ENCODE assay signal across 47 mouse cellular contexts in the genomic region with DNA sequence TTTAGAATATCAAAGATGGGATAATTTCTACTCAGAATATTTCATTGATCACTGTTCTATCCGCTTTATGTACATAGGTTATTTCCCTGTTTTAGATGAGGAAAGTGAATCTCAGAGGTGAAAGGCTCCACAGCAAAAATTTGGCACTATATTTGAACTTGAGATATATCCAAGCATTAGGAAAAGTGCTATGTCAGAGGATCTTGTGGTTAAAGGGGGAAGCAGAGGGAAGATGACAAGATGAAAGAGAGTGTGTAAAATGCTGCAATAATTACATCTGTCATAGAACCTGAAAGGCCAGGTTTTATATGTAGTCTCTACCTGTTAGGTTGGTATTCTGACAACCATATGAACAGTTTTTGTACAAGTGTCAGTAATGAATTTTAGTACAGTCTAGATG. TPM values are rescaled to one million over a fixed set of nuclear protein-coding genes. Genes with fewer than 3 reads are reported as not detected.
"Had no signal": no experiment of that assay in that cellular context is flagged by ENCODE, and none has a peak within 500 bp of the region (broad histone marks: within the 10 kb centered on the region; RNA-seq: fewer than 3 reads in every experiment).

No protein-coding gene starts in this region.

- H3K9me3 ChIP-seq: limb, embryonic 10.5 days; limb, embryonic 12.5 days; limb, embryonic 13.5 days; limb, embryonic 15.5 days; liver, embryonic 12.5 days; liver, embryonic 13.5 days; liver, embryonic 15.5 days; lung, embryonic 15.5 days; megakaryocyte, embryonic 14.5 days; midbrain, embryonic 10.5 days; midbrain, embryonic 12.5 days; midbrain, embryonic 13.5 days; midbrain, embryonic 15.5 days; neural tube, embryonic 12.5 days had no signal

- DNase-seq: left cerebral cortex, postnatal 4 days; liver; liver, embryonic 13.5 days; liver, postnatal 0 days; lung, adult 18-20 months; lung, adult 2 months; lung, embryonic 14.5 days; lung, postnatal 10 days; lung, postnatal 14 days; lung, postnatal 36 days; lung, postnatal 4 days; midbrain, embryonic 14.5 days had no signal

- H3K4me1 ChIP-seq: limb, embryonic 10.5 days; limb, embryonic 12.5 days; limb, embryonic 13.5 days; limb, embryonic 15.5 days; liver, embryonic 12.5 days; liver, embryonic 13.5 days; liver, embryonic 15.5 days; lung, embryonic 15.5 days; midbrain, embryonic 10.5 days; midbrain, embryonic 12.5 days; midbrain, embryonic 13.5 days; midbrain, embryonic 15.5 days; neural tube, embryonic 12.5 days had no signal

- H3K27ac ChIP-seq: limb, embryonic 10.5 days; limb, embryonic 12.5 days; limb, embryonic 13.5 days; limb, embryonic 15.5 days; liver, embryonic 12.5 days; liver, embryonic 13.5 days; liver, embryonic 14.5 days; liver, embryonic 15.5 days; lung, embryonic 15.5 days; macrophage; midbrain, embryonic 10.5 days; midbrain, embryonic 12.5 days; midbrain, embryonic 13.5 days; midbrain, embryonic 15.5 days; neural tube, embryonic 12.5 days had no signal

- H3K36me3 ChIP-seq: limb, embryonic 10.5 days; limb, embryonic 12.5 days; limb, embryonic 13.5 days; limb, embryonic 15.5 days; liver, embryonic 12.5 days; liver, embryonic 13.5 days; liver, embryonic 15.5 days; lung, embryonic 15.5 days; midbrain, embryonic 10.5 days; midbrain, embryonic 12.5 days; midbrain, embryonic 13.5 days; midbrain, embryonic 15.5 days; neural tube, embryonic 12.5 days had no signal

- ATAC-seq: liver, embryonic 12.5 days; liver, postnatal 0 days; lung, postnatal 0 days; midbrain, embryonic 13.5 days; midbrain, embryonic 15.5 days; midbrain, embryonic 16.5 days had no signal

- H3K27me3 ChIP-seq: limb, embryonic 12.5 days; limb, embryonic 13.5 days; limb, embryonic 15.5 days; liver, embryonic 12.5 days; liver, embryonic 13.5 days; liver, embryonic 15.5 days; lung, embryonic 15.5 days; megakaryocyte, embryonic 14.5 days; midbrain, embryonic 12.5 days; midbrain, embryonic 13.5 days; midbrain, embryonic 15.5 days; neural tube, embryonic 12.5 days had no signal

- H3K9ac ChIP-seq: limb, embryonic 12.5 days; limb, embryonic 13.5 days; limb, embryonic 15.5 days; liver, embryonic 12.5 days; liver, embryonic 13.5 days; liver, embryonic 14.5 days; liver, embryonic 15.5 days; liver, postnatal 0 days; lung, embryonic 14.5 days; lung, embryonic 15.5 days; midbrain, embryonic 12.5 days; midbrain, embryonic 13.5 days; midbrain, embryonic 15.5 days; neural tube, embryonic 12.5 days had no signal

- H3K4me3 ChIP-seq: limb, embryonic 10.5 days; limb, embryonic 12.5 days; limb, embryonic 13.5 days; limb, embryonic 15.5 days; liver, embryonic 12.5 days; liver, embryonic 13.5 days; liver, embryonic 15.5 days; lung, embryonic 15.5 days; megakaryocyte, embryonic 14.5 days; midbrain, embryonic 10.5 days; midbrain, embryonic 12.5 days; midbrain, embryonic 13.5 days; midbrain, embryonic 15.5 days; myocyte; neural tube, embryonic 12.5 days had no signal

- H3K4me2 ChIP-seq: limb, embryonic 12.5 days; limb, embryonic 13.5 days; limb, embryonic 15.5 days; liver, embryonic 11.5 days; liver, embryonic 12.5 days; liver, embryonic 13.5 days; liver, embryonic 15.5 days; lung, embryonic 14.5 days; lung, embryonic 15.5 days; midbrain, embryonic 11.5 days; midbrain, embryonic 12.5 days; midbrain, embryonic 13.5 days; midbrain, embryonic 15.5 days; neural tube, embryonic 12.5 days had no signal

RNA-seq across cellular contexts. Expression of gene Rgs21, which starts 35.7 kb away (rescaled TPM):
- total RNA-seq: left cerebral cortex, postnatal 10 days; left cerebral cortex, postnatal 14 days; left cerebral cortex, postnatal 25 days; left cerebral cortex, postnatal 36 days; left cerebral cortex, postnatal 4 days; liver, adult 2 months; megakaryocyte progenitor cell, adult 5-6 weeks; megakaryocyte, adult 5-6 weeks; megakaryocyte-erythroid progenitor cell, adult 5-6 weeks; midbrain, postnatal 0 days; monocyte, adult 5-6 weeks had no signal
- polyA plus RNA-seq: limb, embryonic 10.5 days; limb, embryonic 11.5 days; limb, embryonic 12.5 days; limb, embryonic 13.5 days; limb, embryonic 14.5 days; limb, embryonic 15.5 days; liver, adult 2 months; liver, embryonic 11.5 days; liver, embryonic 12.5 days; liver, embryonic 13.5 days; liver, embryonic 14.5 days; liver, embryonic 15.5 days; liver, embryonic 16.5 days; liver, postnatal 0 days; lung, adult 2 months; lung, embryonic 14.5 days; lung, embryonic 15.5 days; lung, embryonic 16.5 days; lung, postnatal 0 days; macrophage; midbrain, embryonic 10.5 days; midbrain, embryonic 11.5 days; midbrain, embryonic 12.5 days; midbrain, embryonic 13.5 days; midbrain, embryonic 14.5 days; midbrain, embryonic 15.5 days; midbrain, embryonic 16.5 days; midbrain, postnatal 0 days; myocyte; neural tube, embryonic 11.5 days; neural tube, embryonic 12.5 days had no signal
